Mouse (Mus musculus) MEL (cell line): ENCODE data around the gene Klhl13. TPM values are rescaled to one million over a fixed set of nuclear protein-coding genes. Genes with fewer than 3 reads are reported as not detected.

Source experiments
- DNase-seq: peaks from one replicate; pipeline ENCODE4 v3.0.0; 2011; ENCODE audit warnings: low read depth, low spot score
- H3K27ac ChIP-seq: 2 replicates; pipeline ENCODE4 v1.5.1; 2012; ENCODE audit warnings: low read depth, mild to moderate bottlenecking, control low read depth, low read length, moderate library complexity; ENCODE audit not compliant: control insufficient read depth
- H3K27me3 ChIP-seq, 2 experiments: fragments of 150-350 bp in 1 of 2; sonication (generic) in 1 of 2; 2 replicates each; pipeline ENCODE4 v1.6.1; 2012; ENCODE audit warnings: low read length in 2 of 2, mild to moderate bottlenecking in 2 of 2, improper control_type of control experiment in 1 of 2, moderate library complexity in 1 of 2; ENCODE audit not compliant: insufficient read depth in 2 of 2, control insufficient read depth in 1 of 2
- H3K36me3 ChIP-seq, 2 experiments: 2 replicates each; pipeline ENCODE4 v1.6.1; 2012 to 2014; ENCODE audit warnings: low read length in 2 of 2, improper control_type of control experiment in 1 of 2, inconsistent platforms in 1 of 2, mild to moderate bottlenecking in 1 of 2; ENCODE audit not compliant: insufficient read depth in 2 of 2, control insufficient read depth in 1 of 2
- H3K4me1 ChIP-seq, 2 experiments: fragments of 150-350 bp in 1 of 2; sonication (generic) in 1 of 2; 2 replicates each; pipeline ENCODE4 v1.6.1; 2012; ENCODE audit warnings: low read length in 2 of 2, improper control_type of control experiment in 1 of 2, mild to moderate bottlenecking in 1 of 2; ENCODE audit not compliant: insufficient read depth in 2 of 2, control insufficient read depth in 1 of 2
- H3K4me3 ChIP-seq, 2 experiments: fragments of 150-350 bp in 1 of 2; sonication (generic) in 1 of 2; 2 replicates each; pipeline ENCODE4 v1.5.1; 2012; ENCODE audit warnings: low read depth in 2 of 2, low read length in 2 of 2, mild to moderate bottlenecking in 2 of 2, moderate library complexity in 2 of 2, control low read depth in 1 of 2, improper control_type of control experiment in 1 of 2; ENCODE audit not compliant: control insufficient read depth in 1 of 2, insufficient read depth in 1 of 2
- H3K79me2 ChIP-seq: 2 replicates; pipeline ENCODE4 v1.6.1; 2012; ENCODE audit warnings: mild to moderate bottlenecking, low read length, moderate library complexity; ENCODE audit not compliant: control insufficient read depth, poor library complexity, insufficient read depth
- H3K9ac ChIP-seq: 2 replicates; pipeline ENCODE4 v1.6.1; 2012; ENCODE audit warnings: low read depth, mild to moderate bottlenecking, control low read depth, low read length, moderate library complexity; ENCODE audit not compliant: control insufficient read depth, poor library complexity, severe bottlenecking
- H3K9me3 ChIP-seq: fragments of 150-350 bp; sonication (generic); replicated peaks from 2 replicates; pipeline ENCODE4 v1.6.1; 2012; ENCODE audit warnings: mild to moderate bottlenecking, low read length, improper control_type of control experiment, moderate library complexity; ENCODE audit not compliant: insufficient read depth
- CHD1 ChIP-seq: IDR thresholded peaks from 2 replicates; pipeline ENCODE4 v1.6.1; 2012; ENCODE audit warnings: low read depth, mild to moderate bottlenecking, inconsistent platforms, low read length, improper control_type of control experiment
- CHD2 ChIP-seq: IDR thresholded peaks from 2 replicates; pipeline ENCODE4 v1.6.1; 2011; ENCODE audit warnings: low read length, improper control_type of control experiment
- E2F4 ChIP-seq: IDR thresholded peaks from 2 replicates; pipeline ENCODE4 v1.6.1; 2011; ENCODE audit warnings: low read depth, low read length, improper control_type of control experiment, borderline replicate concordance
- EP300 ChIP-seq, 2 experiments: IDR thresholded peaks; 2 replicates each; pipeline ENCODE4 v1.6.1; 2011; ENCODE audit warnings: improper control_type of control experiment in 2 of 2, low read length in 2 of 2, low read depth in 1 of 2, mild to moderate bottlenecking in 1 of 2
- GATA1 ChIP-seq: IDR thresholded peaks from 2 replicates; pipeline ENCODE4 v1.6.1; 2011; ENCODE audit warnings: low read depth, low read length, improper control_type of control experiment
- HCFC1 ChIP-seq: IDR thresholded peaks from 2 replicates; pipeline ENCODE4 v1.6.1; 2012; ENCODE audit warnings: low read depth, mild to moderate bottlenecking, inconsistent platforms, low read length, improper control_type of control experiment, moderate library complexity
- MAX ChIP-seq: IDR thresholded peaks from 2 replicates; pipeline ENCODE4 v1.6.1; 2011; ENCODE audit warnings: low read length, improper control_type of control experiment
- MAZ ChIP-seq: IDR thresholded peaks from 2 replicates; pipeline ENCODE4 v1.6.1; 2012; ENCODE audit warnings: low read depth, mild to moderate bottlenecking, inconsistent platforms, low read length, improper control_type of control experiment
- MEF2A ChIP-seq: IDR thresholded peaks from 2 replicates; pipeline ENCODE4 v1.6.1; 2014; ENCODE audit warnings: low read depth, mild to moderate bottlenecking, inconsistent platforms, low read length, improper control_type of control experiment; ENCODE audit not compliant: poor library complexity, insufficient replicate concordance, severe bottlenecking; ENCODE audit errors: extremely low read depth
- MXI1 ChIP-seq: IDR thresholded peaks from 2 replicates; pipeline ENCODE4 v1.6.1; 2011; ENCODE audit warnings: mild to moderate bottlenecking, low read depth, low read length, improper control_type of control experiment
- MYC ChIP-seq: IDR thresholded peaks from 2 replicates; pipeline ENCODE4 v1.6.1; 2011; ENCODE audit warnings: low read depth, mild to moderate bottlenecking, low read length, improper control_type of control experiment, moderate library complexity
- NELFE ChIP-seq: IDR thresholded peaks from 2 replicates; pipeline ENCODE4 v1.6.1; 2011; ENCODE audit warnings: low read depth, low read length, improper control_type of control experiment
- POLR2A ChIP-seq, 2 experiments: IDR thresholded peaks; 2 replicates each; pipeline ENCODE4 v1.6.1; 2011 to 2012; ENCODE audit warnings: low read length in 2 of 2, mild to moderate bottlenecking in 2 of 2, control low read depth in 1 of 2, improper control_type of control experiment in 1 of 2, low read depth in 1 of 2, moderate library complexity in 1 of 2; ENCODE audit not compliant: control insufficient read depth in 1 of 2, insufficient read depth in 1 of 2, poor library complexity in 1 of 2
- POLR2AphosphoS5 ChIP-seq: IDR thresholded peaks from 2 replicates; pipeline ENCODE4 v1.6.1; 2012; ENCODE audit warnings: low read depth, borderline replicate concordance, mild to moderate bottlenecking, inconsistent platforms, low read length, moderate library complexity, mixed read lengths
- RAD21 ChIP-seq: IDR thresholded peaks from 2 replicates; pipeline ENCODE4 v1.6.1; 2011; ENCODE audit warnings: mild to moderate bottlenecking, low read depth, low read length, improper control_type of control experiment
- RCOR1 ChIP-seq: IDR thresholded peaks from 2 replicates; pipeline ENCODE4 v1.6.1; 2012; ENCODE audit warnings: low read depth, mild to moderate bottlenecking, inconsistent platforms, low read length, improper control_type of control experiment
- SIN3A ChIP-seq: IDR thresholded peaks from 2 replicates; pipeline ENCODE4 v1.6.1; 2012; ENCODE audit warnings: low read length, improper control_type of control experiment, inconsistent platforms
- TCF12 ChIP-seq: IDR thresholded peaks from 2 replicates; pipeline ENCODE4 v1.6.1; 2014; ENCODE audit warnings: low read depth, mild to moderate bottlenecking, inconsistent platforms, low read length, improper control_type of control experiment, moderate library complexity
- ZMIZ1 ChIP-seq: IDR thresholded peaks from 2 replicates; pipeline ENCODE4 v1.6.1; 2012; ENCODE audit warnings: low read depth, mild to moderate bottlenecking, inconsistent platforms, low read length, improper control_type of control experiment, moderate library complexity
- polyA plus RNA-seq, 2 experiments: library from polyadenylated mRNA; stranded (reverse) in 1 of 2; unstranded in 1 of 2; fragments of >175 nt in 1 of 2; fragments of >200 nt in 1 of 2; gene quantifications; 2 replicates each; pipeline versions ENCODE4 v1.2.1 to v1.2.4; 2012; ENCODE audit warnings: low replicate concordance in 2 of 2, low read depth in 1 of 2; ENCODE audit not compliant: insufficient read length in 2 of 2, insufficient read depth in 1 of 2, missing spikeins in 1 of 2
- total RNA-seq: library from RNA; depleted of rRNA; stranded (reverse); fragments of 300-350 nt; gene quantifications from 2 replicates; pipeline ENCODE4 v1.2.3, GENCODE M21; 2012; rRNA removed

The Klhl13 gene
- total RNA-seq (not detected in 2 replicates), polyA plus RNA-seq (not detected)

GRCm38 (mm10) chrX:23364514-23365381, at the start of gene Klhl13:
Gene Klhl13, minus strand, starts transcription at chrX:23365082.
- Histone ChIP-seq H3K36me3 (no peaks in the 10 kb centered on the region), H3K79me2 (no peaks in the 10 kb centered on the region), H3K27ac (no peak within 1 kb of the TSS), H3K4me3 (no peak within 1 kb of the TSS), H3K4me1 (no peaks in the 10 kb centered on the region), H3K9me3 (no peaks in the 10 kb centered on the region), H3K9ac (no peak within 1 kb of the TSS), H3K27me3 (no peaks in the 10 kb centered on the region; a peak in 1 of 4 replicates)
- TF ChIP-seq SIN3A (no peak), CHD2 (no peak), E2F4 (no peak), ZMIZ1 (no peak), MAZ (no peak), MYC (no peak), CHD1 (no peak), MAX (no peak), MEF2A (no peak), NELFE (no peak), POLR2A (IDR thresholded peaks at IDR 0.05; ENCODE audit: control insufficient read depth in 1 of 2, insufficient read depth in 1 of 2, low read depth in 1 of 2, low read length in 2 of 2, poor library complexity in 1 of 2) (no peak), HCFC1 (no peak), RAD21 (no peak), MXI1 (no peak), RCOR1 (no peak)
- no peak for DNase-seq

- Histone ChIP-seq H3K79me2 (no peaks in the 10 kb centered on the region), H3K27me3 (no peaks in the 10 kb centered on the region), H3K4me3 (no peak overlapping the region), H3K27ac (no peak overlapping the region), H3K9me3 (no peaks in the 10 kb centered on the region), H3K4me1 (no peaks in the 10 kb centered on the region), H3K9ac (no peak overlapping the region), H3K36me3 (no peaks in the 10 kb centered on the region)
- DNase-seq: no peak
- TF ChIP-seq MAZ: no peak
- TF ChIP-seq POLR2AphosphoS5: no peak
- TF ChIP-seq SIN3A: no peak
- TF ChIP-seq MXI1: no peak
- TF ChIP-seq GATA1: no peak
- TF ChIP-seq POLR2A (IDR thresholded peaks at IDR 0.05; ENCODE audit: control insufficient read depth in 1 of 2, insufficient read depth in 1 of 2, low read depth in 1 of 2, low read length in 2 of 2, poor library complexity in 1 of 2): no peak
- no peak for TF ChIP-seq TCF12
- no peak for TF ChIP-seq HCFC1
- no peak for TF ChIP-seq ZMIZ1
- TF ChIP-seq EP300 (IDR thresholded peaks at IDR 0.05; ENCODE audit: low read depth in 1 of 2, low read length in 2 of 2): no peak
- TF ChIP-seq MYC: no peak
Observed at GRCm38 (mm10) chrX:23409296-23410149, 44.6 kb upstream of the Klhl13 start.
